Mouse (Mus musculus): ENCODE data around the gene Klf5. TPM values are rescaled to one million over a fixed set of nuclear protein-coding genes. Genes with fewer than 3 reads are reported as not detected.

Klf5 gene
- total and polyA plus RNA-seq, 3 experiments = 0.73 to 1.9 (median 0.76) TPM

DNA sequence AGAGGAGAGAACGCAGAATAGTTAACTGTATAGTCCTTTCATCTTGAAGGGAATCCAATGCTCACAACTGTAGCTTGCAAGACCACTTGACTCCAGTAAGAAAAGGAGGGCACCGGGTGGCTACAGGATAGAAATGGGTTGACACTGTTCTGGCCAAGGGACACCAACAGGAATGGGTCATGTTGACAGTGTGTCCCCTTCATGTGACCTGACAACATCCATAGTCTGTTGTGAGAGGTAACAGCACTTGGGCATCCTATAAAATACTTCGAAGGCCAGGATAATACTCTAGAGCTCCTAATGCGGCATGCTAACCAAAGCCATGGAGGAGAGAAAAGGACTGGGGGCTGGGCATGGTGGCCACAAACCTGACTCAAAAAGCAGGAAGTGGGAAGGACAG, 17.8 kb downstream of the Klf5 start:
- Histone ChIP-seq H3K79me2 (replicated peaks; ENCODE audit: control insufficient read depth, insufficient read depth, low read length) (no peaks in the 10 kb centered on the region), H3K27ac (no peak overlapping the region), H3K9ac (ENCODE audit: low read depth, low read length) (no peak overlapping the region), H3K36me3 (ENCODE audit: control insufficient read depth, insufficient read depth, low read length) (no peaks in the 10 kb centered on the region), H3K27me3 (ENCODE audit: control insufficient read depth, insufficient read depth, low read length) (no peaks in the 10 kb centered on the region), H3K4me3 (no peak overlapping the region), H3K4me1 (ENCODE audit: control insufficient read depth, insufficient read depth, low read length) (no peaks in the 10 kb centered on the region)
- intact Hi-C loops (cut with DNase I) = no loop called here
- DNase-seq = no peak
- TF ChIP-seq EP300 (IDR thresholded peaks at IDR 0.05; ENCODE audit: insufficient read depth, low read depth, low read length) (no peak), POLR2A (IDR thresholded peaks at IDR 0.05; ENCODE audit: insufficient read depth, low read depth, low read length) (no peak), CTCF (IDR thresholded peaks at IDR 0.05) (no peak)
- 96% methylated on average over 4 of the region's 4 CpGs for WGBS

DNA sequence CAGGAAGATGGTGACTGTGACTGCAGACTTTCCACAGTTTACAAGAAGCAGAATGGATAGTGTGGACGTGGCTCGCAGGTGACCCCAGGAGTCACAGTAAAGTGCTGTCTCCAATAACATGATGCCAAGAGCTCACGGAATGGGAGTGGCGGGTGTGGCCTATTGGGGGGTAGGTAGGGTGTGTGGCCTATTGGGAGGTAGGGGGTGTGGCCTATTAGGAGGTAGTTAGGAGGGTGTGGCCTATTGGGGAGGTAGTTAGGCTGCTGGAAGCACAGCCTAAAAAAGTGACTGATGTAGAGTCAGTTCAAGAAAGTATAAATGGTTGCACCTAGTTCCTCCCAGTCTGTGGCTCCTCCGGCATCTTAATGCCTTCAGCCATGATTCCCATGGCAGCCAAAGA, 22.2 kb downstream of the Klf5 start:
- H3K4me1 ChIP-seq (ENCODE audit: control insufficient read depth, insufficient read depth, low read length) = no peaks in the 10 kb centered on the region
- intact Hi-C loops (cut with DNase I) = no loop called here
- H3K9ac ChIP-seq (ENCODE audit: low read depth, low read length) = no peak overlapping the region
- no peak for DNase-seq
- no peaks in the 10 kb centered on the region for H3K27me3 ChIP-seq (ENCODE audit: control insufficient read depth, insufficient read depth, low read length)
- no peaks in the 10 kb centered on the region for H3K36me3 ChIP-seq (ENCODE audit: control insufficient read depth, insufficient read depth, low read length)
- WGBS = 85% methylated on average over 5 of the region's 5 CpGs
- no peaks in the 10 kb centered on the region for H3K79me2 ChIP-seq (replicated peaks; ENCODE audit: control insufficient read depth, insufficient read depth, low read length)
- H3K4me3 ChIP-seq = no peak overlapping the region
- no peak overlapping the region for H3K27ac ChIP-seq
- TF ChIP-seq EP300 (IDR thresholded peaks at IDR 0.05; ENCODE audit: insufficient read depth, low read depth, low read length) (no peak), POLR2A (IDR thresholded peaks at IDR 0.05; ENCODE audit: insufficient read depth, low read depth, low read length) (no peak), CTCF (IDR thresholded peaks at IDR 0.05) (no peak)

GRCm38 (mm10) chr14:99323376-99323775, 24.9 kb downstream of the Klf5 start:
- no peak for DNase-seq
- H3K9ac ChIP-seq (ENCODE audit: low read depth, low read length) = no peak overlapping the region
- intact Hi-C loops (cut with DNase I) = no loop called here
- no peak overlapping the region for H3K27ac ChIP-seq
- H3K27me3 ChIP-seq (ENCODE audit: control insufficient read depth, insufficient read depth, low read length) = no peaks in the 10 kb centered on the region
- H3K4me1 ChIP-seq (ENCODE audit: control insufficient read depth, insufficient read depth, low read length) = no peaks in the 10 kb centered on the region
- H3K79me2 ChIP-seq (replicated peaks; ENCODE audit: control insufficient read depth, insufficient read depth, low read length) = no peaks in the 10 kb centered on the region
- 95% methylated on average over 10 of the region's 10 CpGs for WGBS
- H3K4me3 ChIP-seq = no peak overlapping the region
- TF ChIP-seq EP300 (IDR thresholded peaks at IDR 0.05; ENCODE audit: insufficient read depth, low read depth, low read length) = no peak
- TF ChIP-seq POLR2A (IDR thresholded peaks at IDR 0.05; ENCODE audit: insufficient read depth, low read depth, low read length) = no peak
- TF ChIP-seq CTCF (IDR thresholded peaks at IDR 0.05) = no peak
- no peaks in the 10 kb centered on the region for H3K36me3 ChIP-seq (ENCODE audit: control insufficient read depth, insufficient read depth, low read length)

DNA sequence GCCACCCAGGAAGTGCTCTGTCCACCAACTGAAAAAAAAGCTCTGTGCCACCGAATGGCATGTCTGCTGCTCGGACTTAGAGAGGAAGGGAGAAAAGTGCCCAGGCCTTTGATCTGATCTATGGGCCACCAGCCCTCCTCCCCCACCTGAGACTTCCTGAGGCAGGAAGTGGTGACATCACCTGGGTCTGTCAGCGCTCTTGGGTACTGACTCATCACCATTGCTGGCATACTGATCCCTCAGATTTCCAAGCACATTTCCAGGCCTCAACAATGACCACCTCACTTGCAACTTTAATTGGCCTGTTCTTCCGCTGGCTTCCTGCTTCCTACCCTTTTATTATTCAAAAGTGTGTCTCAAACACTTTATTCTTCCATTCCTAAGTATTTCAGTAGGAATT, 26.0 kb downstream of the Klf5 start:
- H3K4me1 ChIP-seq (ENCODE audit: control insufficient read depth, insufficient read depth, low read length) = no peaks in the 10 kb centered on the region
- no peaks in the 10 kb centered on the region for H3K27me3 ChIP-seq (ENCODE audit: control insufficient read depth, insufficient read depth, low read length)
- DNase-seq = no peak
- H3K9ac ChIP-seq (ENCODE audit: low read depth, low read length) = no peak overlapping the region
- H3K27ac ChIP-seq = no peak overlapping the region
- H3K4me3 ChIP-seq = no peak overlapping the region
- H3K36me3 ChIP-seq (ENCODE audit: control insufficient read depth, insufficient read depth, low read length) = no peaks in the 10 kb centered on the region
- H3K79me2 ChIP-seq (replicated peaks; ENCODE audit: control insufficient read depth, insufficient read depth, low read length) = no peaks in the 10 kb centered on the region
- WGBS = 59% methylated on average over 4 of the region's 4 CpGs
- intact Hi-C loops (cut with DNase I) = no loop called here
- no peak for TF ChIP-seq EP300 (IDR thresholded peaks at IDR 0.05; ENCODE audit: insufficient read depth, low read depth, low read length)
- TF ChIP-seq CTCF (IDR thresholded peaks at IDR 0.05) = no peak
- no peak for TF ChIP-seq POLR2A (IDR thresholded peaks at IDR 0.05; ENCODE audit: insufficient read depth, low read depth, low read length)

- Histone ChIP-seq H3K4me1 (ENCODE audit: control insufficient read depth, insufficient read depth, low read length) (no peaks in the 10 kb centered on the region), H3K36me3 (ENCODE audit: control insufficient read depth, insufficient read depth, low read length) (no peaks in the 10 kb centered on the region), H3K4me3 (no peak overlapping the region), H3K27ac (no peak overlapping the region), H3K27me3 (ENCODE audit: control insufficient read depth, insufficient read depth, low read length) (no peaks in the 10 kb centered on the region), H3K79me2 (replicated peaks; ENCODE audit: control insufficient read depth, insufficient read depth, low read length) (no peaks in the 10 kb centered on the region), H3K9ac (ENCODE audit: low read depth, low read length) (no peak overlapping the region)
- 90% methylated on average over 12 of the region's 12 CpGs for WGBS
- intact Hi-C loops (cut with DNase I) = no loop called here
- DNase-seq = no peak
- no peak for TF ChIP-seq POLR2A (IDR thresholded peaks at IDR 0.05; ENCODE audit: insufficient read depth, low read depth, low read length)
- no peak for TF ChIP-seq CTCF (IDR thresholded peaks at IDR 0.05)
- no peak for TF ChIP-seq EP300 (IDR thresholded peaks at IDR 0.05; ENCODE audit: insufficient read depth, low read depth, low read length)
These were observed 27.3 kb downstream of the Klf5 start for GRCm38 (mm10) chr14:99325597-99326472.

DNA sequence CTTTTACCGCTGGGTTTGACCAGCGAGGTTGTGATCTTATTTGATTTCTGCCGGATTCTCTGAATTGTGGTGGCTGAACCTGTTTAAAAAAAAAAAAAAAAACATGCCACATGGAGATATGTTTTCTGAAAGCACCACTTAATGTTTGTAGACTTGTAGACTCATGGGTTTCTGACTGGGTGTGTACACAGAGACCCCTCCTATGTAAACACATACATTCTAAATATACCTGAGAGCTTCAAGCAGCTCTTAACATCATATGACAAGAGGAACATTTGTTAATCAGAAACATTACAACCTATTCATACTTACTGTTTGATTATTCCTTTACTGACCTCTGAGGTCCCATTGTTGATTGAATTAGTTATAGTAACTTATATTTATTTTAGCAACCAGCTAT, 38.1 kb downstream of the Klf5 start:
- no peaks in the 10 kb centered on the region for H3K79me2 ChIP-seq (replicated peaks; ENCODE audit: control insufficient read depth, insufficient read depth, low read length)
- DNase-seq = no peak
- WGBS = 84% methylated on average over 3 of the region's 3 CpGs
- no peak for TF ChIP-seq POLR2A (IDR thresholded peaks at IDR 0.05; ENCODE audit: insufficient read depth, low read depth, low read length)
- no peak for TF ChIP-seq CTCF (IDR thresholded peaks at IDR 0.05)
- TF ChIP-seq EP300 (IDR thresholded peaks at IDR 0.05; ENCODE audit: insufficient read depth, low read depth, low read length) = no peak
- H3K36me3 ChIP-seq (ENCODE audit: control insufficient read depth, insufficient read depth, low read length) = no peaks in the 10 kb centered on the region
- H3K4me3 ChIP-seq = no peak overlapping the region
- H3K27ac ChIP-seq = no peak overlapping the region
- H3K9ac ChIP-seq (ENCODE audit: low read depth, low read length) = no peak overlapping the region
- no peaks in the 10 kb centered on the region for H3K4me1 ChIP-seq (ENCODE audit: control insufficient read depth, insufficient read depth, low read length)
- H3K27me3 ChIP-seq (ENCODE audit: control insufficient read depth, insufficient read depth, low read length) = no peaks in the 10 kb centered on the region
- intact Hi-C loops (cut with DNase I) = no loop called here
